Mouse (Mus musculus) E14TG2a.4 (cell line): ENCODE measurements at regions not wholly inside any gene's neighbourhood (a gene's known extent, or its start where the extent isn't known, plus 50 kb on each side); places are given as distances from the start of the nearest gene placed in this dataset.

ENCODE experiments used
- CTCF ChIP-seq: conservative IDR thresholded peaks from 2 replicates; pipeline ENCODE4 v1.5.1; 2014; ENCODE audit warnings: low read length
- NANOG ChIP-seq: IDR thresholded peaks from 2 replicates; pipeline ENCODE4 v1.6.1; 2014; ENCODE audit warnings: borderline replicate concordance, low read length, mixed read lengths

GRCm38 (mm10) chr12:31157890-31158289 lies 82.7 kb upstream of the Gm6993 start:
- TF ChIP-seq NANOG (no peak), CTCF (no peak)
